Mouse (Mus musculus) limb, embryonic 12.5 days (tissue): ENCODE measurements around the gene Eif3b. TPM values are rescaled to one million over a fixed set of nuclear protein-coding genes. Genes with fewer than 3 reads are reported as not detected.

Source experiments
- ATAC-seq: fragments of 200-750 bp; cut with Nextera tagmentation; 2 replicates; pipeline ENCODE4 v1.8.0; 2017; ENCODE audit warnings: low read depth, moderate TSS enrichment; ENCODE audit not compliant: insufficient number of reproducible peaks, insufficient read depth, low FRiP score, low TSS enrichment
- H3K27ac ChIP-seq: fragments of 300-500 bp; sonication (generic); 2 replicates; pipeline ENCODE4 v1.5.1; 2016; ENCODE audit warnings: mild to moderate bottlenecking, moderate library complexity
- H3K27me3 ChIP-seq: fragments of 300-500 bp; sonication (generic); 2 replicates; pipeline ENCODE4 v1.6.1; 2016; ENCODE audit warnings: mild to moderate bottlenecking, moderate library complexity
- H3K36me3 ChIP-seq: fragments of 300-500 bp; sonication (generic); 2 replicates; pipeline ENCODE4 v1.6.1; 2016; ENCODE audit warnings: mild to moderate bottlenecking, moderate library complexity
- H3K4me1 ChIP-seq: fragments of 300-500 bp; sonication (generic); replicated peaks from 2 replicates; pipeline ENCODE4 v1.6.1; 2016
- H3K4me2 ChIP-seq: fragments of 300-500 bp; sonication (generic); 2 replicates; pipeline ENCODE4 v1.6.1; 2016; ENCODE audit warnings: mild to moderate bottlenecking, moderate library complexity
- H3K4me3 ChIP-seq: fragments of 300-500 bp; sonication (generic); replicated peaks from 2 replicates; pipeline ENCODE4 v1.5.1; 2016; ENCODE audit warnings: mild to moderate bottlenecking
- H3K9ac ChIP-seq: fragments of 300-500 bp; sonication (generic); replicated peaks from 2 replicates; pipeline ENCODE4 v1.6.1; 2016; ENCODE audit warnings: mild to moderate bottlenecking, moderate library complexity
- H3K9me3 ChIP-seq: fragments of 300-500 bp; sonication (generic); 2 replicates; pipeline ENCODE4 v1.6.1; 2016; ENCODE audit warnings: mild to moderate bottlenecking, moderate library complexity
- WGBS: fragments of 180-500 bp; shearing (Covaris S2); methylation state at CpG from one replicate; pipeline ENCODE4 v1.1.7; 2016; 5-methylcytosine and 5-hydroxymethylcytosine counted together
- polyA plus RNA-seq: library from polyadenylated mRNA; unstranded; fragments of >200 nt; fragmentation: Nextera tagmentation; extraction: Ambion mirVana; gene quantifications from 2 replicates; pipeline ENCODE4 v1.2.1, GENCODE M21; 2016

Gene Eif3b
- polyA plus RNA-seq, 1 experiment from 2014 or later: 187 TPM

GRCm38 (mm10) chr5:140396166-140396940, 22.8 kb upstream of the Eif3b start:
- H3K4me2 ChIP-seq: no peak overlapping the region
- no peak for ATAC-seq
- H3K4me1 ChIP-seq: no peaks in the 10 kb centered on the region
- H3K36me3 ChIP-seq: no peaks in the 10 kb centered on the region
- no peak overlapping the region for H3K9ac ChIP-seq
- no peak overlapping the region for H3K27ac ChIP-seq
- 68% methylated on average over 8 of the region's 8 CpGs for WGBS
- no peaks in the 10 kb centered on the region; the same call in 1 of the 2 replicates for H3K27me3 ChIP-seq
- no peak overlapping the region for H3K4me3 ChIP-seq
- no peaks in the 10 kb centered on the region for H3K9me3 ChIP-seq

GRCm38 (mm10) chr5:140402640-140403270, 16.4 kb upstream of the Eif3b start:
- H3K4me3 ChIP-seq: no peak overlapping the region
- H3K27me3 ChIP-seq: no peaks in the 10 kb centered on the region; the same call in 1 of the 2 replicates
- H3K27ac ChIP-seq: peak overlapping the region; percentile 36; the same call in 1 of the 2 replicates
- H3K36me3 ChIP-seq: no peaks in the 10 kb centered on the region
- no peak overlapping the region for H3K4me2 ChIP-seq
- no peak for ATAC-seq
- peaks cover 16% of the 10 kb centered on the region for H3K4me1 ChIP-seq
- H3K9ac ChIP-seq: no peak overlapping the region
- WGBS: 66% methylated on average over 4 of the region's 4 CpGs
- 0 out of 2 replicates have a peak, but pooled peaks cover 6% of the 10 kb centered on the region for H3K9me3 ChIP-seq

GRCm38 (mm10) chr5:140405126-140405525, 14.0 kb upstream of the Eif3b start:
- Histone ChIP-seq H3K4me2 (no peak overlapping the region), H3K27ac (peak overlapping the region; percentile 42; the same call in 1 of the 2 replicates), H3K4me3 (no peak overlapping the region), H3K36me3 (no peaks in the 10 kb centered on the region), H3K9ac (no peak overlapping the region), H3K27me3 (no peaks in the 10 kb centered on the region), H3K4me1 (peaks cover 16% of the 10 kb centered on the region), H3K9me3 (0 out of 2 replicates have a peak, but pooled peaks cover 6% of the 10 kb centered on the region)
- no peak for ATAC-seq
- 21% methylated on average over 6 of the region's 6 CpGs for WGBS

GRCm38 (mm10) chr5:140406666-140407065, 12.5 kb upstream of the Eif3b start:
- Histone ChIP-seq H3K9ac (no peak overlapping the region), H3K4me3 (no peak overlapping the region), H3K36me3 (no peaks in the 10 kb centered on the region), H3K27me3 (no peaks in the 10 kb centered on the region), H3K27ac (no peak overlapping the region; the same call in 1 of the 2 replicates), H3K9me3 (0 out of 2 replicates have a peak, but pooled peaks cover 6% of the 10 kb centered on the region), H3K4me1 (peaks cover 16% of the 10 kb centered on the region), H3K4me2 (no peak overlapping the region)
- 65% methylated on average over 6 of the region's 6 CpGs for WGBS
- ATAC-seq: no peak

- Histone ChIP-seq H3K9ac (no peak overlapping the region), H3K4me1 (peaks cover 5% of the 10 kb centered on the region; the same call in 1 of the 2 replicates), H3K27me3 (no peaks in the 10 kb centered on the region), H3K9me3 (0 out of 2 replicates have a peak, but pooled peaks cover 2% of the 10 kb centered on the region), H3K27ac (no peak overlapping the region), H3K4me2 (no peak overlapping the region), H3K4me3 (no peak overlapping the region), H3K36me3 (no peaks in the 10 kb centered on the region)
- ATAC-seq: no peak
Observed at GRCm38 (mm10) chr5:140408801-140409200, 10.3 kb upstream of the Eif3b start.

- Histone ChIP-seq H3K9me3 (no peaks in the 10 kb centered on the region), H3K27me3 (no peaks in the 10 kb centered on the region), H3K4me2 (no peak overlapping the region), H3K4me3 (no peak overlapping the region), H3K9ac (no peak overlapping the region), H3K4me1 (peaks cover 5% of the 10 kb centered on the region; the same call in 1 of the 2 replicates), H3K27ac (no peak overlapping the region), H3K36me3 (no peaks in the 10 kb centered on the region)
- 40% methylated on average over 8 of the region's 8 CpGs for WGBS
- ATAC-seq: no peak
Observed at GRCm38 (mm10) chr5:140411339-140411738, 7.8 kb upstream of the Eif3b start.

- Histone ChIP-seq H3K27ac (no peak overlapping the region; the same call in 1 of the 2 replicates), H3K4me3 (no peak overlapping the region), H3K4me1 (no peaks in the 10 kb centered on the region), H3K36me3 (no peaks in the 10 kb centered on the region), H3K9me3 (no peaks in the 10 kb centered on the region), H3K4me2 (no peak overlapping the region), H3K27me3 (no peaks in the 10 kb centered on the region), H3K9ac (no peak overlapping the region)
- 73% methylated on average over 4 of the region's 4 CpGs for WGBS
- ATAC-seq: no peak
Observed at GRCm38 (mm10) chr5:140414647-140415046, 4.5 kb upstream of the Eif3b start.

GRCm38 (mm10) chr5:140418106-140418488, 1.0 kb upstream of the Eif3b start:
- no peak; the same call in 1 of the 2 replicates for ATAC-seq
- Histone ChIP-seq H3K27me3 (no peaks in the 10 kb centered on the region), H3K4me1 (peaks cover 20% of the 10 kb centered on the region), H3K27ac (peak overlapping the region; percentile 97), H3K4me3 (peak overlapping the region; percentile 100), H3K4me2 (peak overlapping the region; percentile 88), H3K9me3 (no peaks in the 10 kb centered on the region), H3K9ac (peak overlapping the region; percentile 95), H3K36me3 (peaks cover 10% of the 10 kb centered on the region)
- WGBS: 1% methylated on average over 12 of the region's 12 CpGs

GRCm38 (mm10) chr5:140419442-140420080, 433 bp downstream of the Eif3b start:
- peaks cover 17% of the 10 kb centered on the region for H3K36me3 ChIP-seq
- WGBS: under 1% methylated on average over 62 of the region's 62 CpGs
- peak overlapping the region; percentile 100 for H3K4me3 ChIP-seq
- H3K27ac ChIP-seq: peak overlapping the region; percentile 78
- peak overlapping the region; percentile 95 for H3K9ac ChIP-seq
- H3K4me1 ChIP-seq: peaks cover 20% of the 10 kb centered on the region
- no peaks in the 10 kb centered on the region for H3K27me3 ChIP-seq
- H3K9me3 ChIP-seq: no peaks in the 10 kb centered on the region
- H3K4me2 ChIP-seq: peak overlapping the region; percentile 88
- ATAC-seq: no peak

- peak overlapping the region; percentile 100 for H3K4me3 ChIP-seq
- peak overlapping the region; percentile 88 for H3K4me2 ChIP-seq
- H3K27ac ChIP-seq: no peak overlapping the region
- H3K4me1 ChIP-seq: peaks cover 20% of the 10 kb centered on the region
- no peaks in the 10 kb centered on the region for H3K27me3 ChIP-seq
- no peaks in the 10 kb centered on the region for H3K9me3 ChIP-seq
- 68% methylated on average over 4 of the region's 4 CpGs for WGBS
- peak overlapping the region; percentile 95 for H3K9ac ChIP-seq
- H3K36me3 ChIP-seq: peaks cover 27% of the 10 kb centered on the region
- ATAC-seq: no peak
Observed at GRCm38 (mm10) chr5:140420616-140421015, 1.5 kb downstream of the Eif3b start.
